10 mouse cellular contexts compared by ENCODE assay signal in genomic region chr4:77558404-77559202, GRCm38 (mm10).
DNase-seq lines count a peak whose midpoint lies in the region; ATAC-seq lines count a peak whose summit lies in the region.
"Had no signal": no experiment of that assay in that cellular context is flagged by ENCODE, and none has a peak within 500 bp of the region (broad histone marks: within the 10 kb centered on the region; RNA-seq: fewer than 3 reads in every experiment).

No protein-coding gene starts in this region.

- 20% methylated on average over 14 of the region's 14 CpGs for WGBS in kidney, embryonic 16.5 days
- 25% methylated on average over 14 of the region's 14 CpGs for WGBS in hindbrain, embryonic 10.5 days
- 19% methylated on average over 14 of the region's 14 CpGs for WGBS in neural tube, embryonic 14.5 days

- H3K4me2 ChIP-seq in kidney, embryonic 16.5 days (replicated peaks; ENCODE audit: low read depth, low read length), result no peak overlapping the region
- no peak overlapping the region for H3K4me2 ChIP-seq in neural tube, embryonic 14.5 days (ENCODE audit: low read depth, low read length)
- H3K4me2 ChIP-seq: embryonic facial prominence, embryonic 15.5 days had no signal

- H3K9me3 ChIP-seq in kidney, embryonic 16.5 days (ENCODE audit: low read length), result no peaks in the 10 kb centered on the region
- no peaks in the 10 kb centered on the region for H3K9me3 ChIP-seq in hindbrain, embryonic 10.5 days
- no peaks in the 10 kb centered on the region for H3K9me3 ChIP-seq in neural tube, embryonic 14.5 days (ENCODE audit: control insufficient read depth, low read length)
- H3K9me3 ChIP-seq: embryonic facial prominence, embryonic 15.5 days; megakaryocyte, embryonic 14.5 days had no signal

- no peak; the same call in 1 of the 2 replicates for ATAC-seq in kidney, embryonic 16.5 days (ENCODE audit: low FRiP score, low TSS enrichment)
- ATAC-seq in neural tube, embryonic 14.5 days (ENCODE audit: low read depth), result peak; percentile 76
- no peak for ATAC-seq in inflammation-experienced regulatory T-cells, adult 6 months

- H3K4me1 ChIP-seq in kidney, embryonic 16.5 days (ENCODE audit: insufficient read depth, low read length), result no peaks in the 10 kb centered on the region
- no peaks in the 10 kb centered on the region for H3K4me1 ChIP-seq in hindbrain, embryonic 10.5 days (replicated peaks)
- no peaks in the 10 kb centered on the region for H3K4me1 ChIP-seq in neural tube, embryonic 14.5 days (ENCODE audit: control insufficient read depth, insufficient read depth, low read length)
- H3K4me1 ChIP-seq: embryonic facial prominence, embryonic 15.5 days; megakaryocyte, embryonic 14.5 days had no signal

- H3K4me3 ChIP-seq in kidney, embryonic 16.5 days (ENCODE audit: low read length), result no peak overlapping the region
- H3K4me3 ChIP-seq in hindbrain, embryonic 10.5 days, result no peak overlapping the region
- H3K4me3 ChIP-seq in neural tube, embryonic 14.5 days (ENCODE audit: low read depth, low read length), result no peak overlapping the region
- H3K4me3 ChIP-seq: embryonic facial prominence, embryonic 15.5 days; megakaryocyte, embryonic 14.5 days had no signal

- DNase-seq in kidney, adult 8-10 months, result peak; percentile 0 to 37
- peak; percentile 27 for DNase-seq in Muller cell, postnatal 12 days (ENCODE audit: inconsistent ontology term)
- DNase-seq in cerebellum, postnatal 25 days, result peak; percentile 49 to 73
- DNase-seq in hindbrain, embryonic 10.5 days (ENCODE audit: low spot score), result peak; percentile 38
- DNase-seq in left cerebral cortex, postnatal 14 days (ENCODE audit: low spot score in 2 of 2), result peak; percentile 55 to 78

- no peaks in the 10 kb centered on the region for H3K27me3 ChIP-seq in kidney, embryonic 16.5 days (ENCODE audit: insufficient read depth, low read length)
- H3K27me3 ChIP-seq in hindbrain, embryonic 10.5 days (ENCODE audit: insufficient read depth, poor library complexity, severe bottlenecking), result no peaks in the 10 kb centered on the region
- no peaks in the 10 kb centered on the region for H3K27me3 ChIP-seq in neural tube, embryonic 14.5 days (ENCODE audit: control insufficient read depth, insufficient read depth, low read length)
- H3K27me3 ChIP-seq: embryonic facial prominence, embryonic 15.5 days; megakaryocyte, embryonic 14.5 days had no signal

- intact Hi-C loops in left cerebral cortex, postnatal 14 days (cut with DNase I), result no loop called here

- no peaks in the 10 kb centered on the region for H3K36me3 ChIP-seq in kidney, embryonic 16.5 days (ENCODE audit: insufficient read depth, low read length)
- no peaks in the 10 kb centered on the region for H3K36me3 ChIP-seq in hindbrain, embryonic 10.5 days
- no peaks in the 10 kb centered on the region for H3K36me3 ChIP-seq in neural tube, embryonic 14.5 days (ENCODE audit: control insufficient read depth, insufficient read depth, low read length)
- H3K36me3 ChIP-seq: embryonic facial prominence, embryonic 15.5 days had no signal

- no peak overlapping the region for H3K27ac ChIP-seq in kidney, embryonic 16.5 days (ENCODE audit: low read length)
- H3K27ac ChIP-seq in hindbrain, embryonic 10.5 days, result no peak overlapping the region
- no peak overlapping the region for H3K27ac ChIP-seq in neural tube, embryonic 14.5 days (ENCODE audit: low read depth, low read length)
- H3K27ac ChIP-seq: embryonic facial prominence, embryonic 15.5 days had no signal

- H3K9ac ChIP-seq in kidney, embryonic 16.5 days (replicated peaks; ENCODE audit: low read length), result no peak overlapping the region
- H3K9ac ChIP-seq in neural tube, embryonic 14.5 days (replicated peaks; ENCODE audit: low read depth, low read length), result no peak overlapping the region
- H3K9ac ChIP-seq: embryonic facial prominence, embryonic 15.5 days had no signal
